Mouse (Mus musculus) thymus, postnatal 14 days (tissue): ENCODE results near the gene Glp2r.

ENCODE experiments used
- DNase-seq: peaks from one replicate; pipeline ENCODE4 v3.0.0; 2021

Gene Glp2r

GRCm38 (mm10) chr11:67632906-67633305, 138.0 kb downstream of the Glp2r start:
- no peak for DNase-seq

GRCm38 (mm10) chr11:67628522-67628921, 142.4 kb downstream of the Glp2r start:
- DNase-seq, result no peak

- DNase-seq, result no peak
These were observed 143.8 kb downstream of the Glp2r start for GRCm38 (mm10) chr11:67627179-67627578.

- no peak for DNase-seq
These were observed 148.6 kb downstream of the Glp2r start for GRCm38 (mm10) chr11:67622340-67622739.

- DNase-seq, result no peak
These were observed 154.3 kb downstream of the Glp2r start for GRCm38 (mm10) chr11:67616557-67617239.

GRCm38 (mm10) chr11:67612158-67612839, 158.7 kb downstream of the Glp2r start:
- DNase-seq, result no peak
